Mouse (Mus musculus): ENCODE results near the gene Map3k20. TPM values are rescaled to one million over a fixed set of nuclear protein-coding genes. Genes with fewer than 3 reads are reported as not detected.

Gene Map3k20
- polyA plus RNA-seq, 1 experiment from 2014 or later: 4.4 TPM

DNA sequence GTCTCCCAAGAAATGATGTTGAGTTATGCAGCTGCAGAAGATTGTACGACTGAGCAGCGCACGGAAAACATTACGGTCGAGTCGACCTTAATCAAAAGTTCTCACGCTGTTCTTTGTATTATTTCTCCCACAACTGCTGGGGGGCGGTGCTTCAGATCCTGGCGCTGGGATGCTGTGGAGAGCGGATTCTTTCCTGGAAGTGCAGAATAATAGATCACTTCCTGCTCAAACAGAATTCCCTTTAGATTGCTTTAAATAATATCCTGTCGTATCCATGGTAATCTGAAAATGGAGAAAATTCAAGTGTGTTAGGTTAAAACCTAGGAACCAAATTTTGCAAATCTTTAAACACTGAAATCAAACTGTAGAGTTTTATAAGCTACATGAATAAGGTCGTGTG, 39.0 kb downstream of the Map3k20 start:
- Histone ChIP-seq H3K27me3 (ENCODE audit: control insufficient read depth, insufficient read depth, low read depth, low read length) (no peaks in the 10 kb centered on the region), H3K9ac (ENCODE audit: low read depth, low read length) (no peak overlapping the region), H3K36me3 (ENCODE audit: control insufficient read depth, insufficient read depth, low read length) (no peaks in the 10 kb centered on the region), H3K4me1 (ENCODE audit: control insufficient read depth, insufficient read depth, low read length) (peaks cover 15% of the 10 kb centered on the region), H3K4me3 (ENCODE audit: low read depth, low read length) (no peak overlapping the region), H3K27ac (ENCODE audit: low read length) (no peak overlapping the region), H3K9me3 (replicated peaks; ENCODE audit: control insufficient read depth, low read length, poor library complexity, severe bottlenecking) (no peaks in the 10 kb centered on the region), H3K4me2 (ENCODE audit: low read length) (no peak overlapping the region)
- no peak for ATAC-seq
- 42% methylated on average over 12 of the region's 12 CpGs for WGBS

GRCm38 (mm10) chr2:72326491-72326890, 41.1 kb downstream of the Map3k20 start:
- ATAC-seq: peak; percentile 66
- no peaks in the 10 kb centered on the region for H3K36me3 ChIP-seq (ENCODE audit: control insufficient read depth, insufficient read depth, low read length)
- no peak overlapping the region for H3K9ac ChIP-seq (ENCODE audit: low read depth, low read length)
- peaks cover 15% of the 10 kb centered on the region for H3K4me1 ChIP-seq (ENCODE audit: control insufficient read depth, insufficient read depth, low read length)
- no peaks in the 10 kb centered on the region for H3K27me3 ChIP-seq (ENCODE audit: control insufficient read depth, insufficient read depth, low read depth, low read length)
- H3K4me2 ChIP-seq (ENCODE audit: low read length): peak overlapping the region; percentile 24; the same call in 1 of the 2 replicates
- H3K9me3 ChIP-seq (replicated peaks; ENCODE audit: control insufficient read depth, low read length, poor library complexity, severe bottlenecking): no peaks in the 10 kb centered on the region
- no peak overlapping the region for H3K4me3 ChIP-seq (ENCODE audit: low read depth, low read length)
- WGBS: 17% methylated on average over 6 of the region's 6 CpGs
- H3K27ac ChIP-seq (ENCODE audit: low read length): no peak overlapping the region

- Histone ChIP-seq H3K9me3 (replicated peaks; ENCODE audit: control insufficient read depth, low read length, poor library complexity, severe bottlenecking) (no peaks in the 10 kb centered on the region), H3K4me3 (ENCODE audit: low read depth, low read length) (no peak overlapping the region), H3K9ac (ENCODE audit: low read depth, low read length) (no peak overlapping the region), H3K27me3 (ENCODE audit: control insufficient read depth, insufficient read depth, low read depth, low read length) (no peaks in the 10 kb centered on the region), H3K4me2 (ENCODE audit: low read length) (no peak overlapping the region), H3K27ac (ENCODE audit: low read length) (no peak overlapping the region), H3K4me1 (ENCODE audit: control insufficient read depth, insufficient read depth, low read length) (peaks cover 12% of the 10 kb centered on the region), H3K36me3 (ENCODE audit: control insufficient read depth, insufficient read depth, low read length) (no peaks in the 10 kb centered on the region)
- ATAC-seq: no peak
- WGBS: 43% methylated on average over 3 of the region's 3 CpGs
These were observed 43.0 kb downstream of the Map3k20 start for GRCm38 (mm10) chr2:72328435-72328834.

GRCm38 (mm10) chr2:72330955-72331481, 45.6 kb downstream of the Map3k20 start:
- 89% methylated on average over 12 of the region's 12 CpGs for WGBS
- Histone ChIP-seq H3K4me3 (ENCODE audit: low read depth, low read length) (no peak overlapping the region), H3K4me1 (ENCODE audit: control insufficient read depth, insufficient read depth, low read length) (peaks cover 6% of the 10 kb centered on the region), H3K27ac (ENCODE audit: low read length) (no peak overlapping the region), H3K9ac (ENCODE audit: low read depth, low read length) (no peak overlapping the region), H3K27me3 (ENCODE audit: control insufficient read depth, insufficient read depth, low read depth, low read length) (no peaks in the 10 kb centered on the region), H3K36me3 (ENCODE audit: control insufficient read depth, insufficient read depth, low read length) (no peaks in the 10 kb centered on the region), H3K9me3 (replicated peaks; ENCODE audit: control insufficient read depth, low read length, poor library complexity, severe bottlenecking) (no peaks in the 10 kb centered on the region), H3K4me2 (ENCODE audit: low read length) (no peak overlapping the region)
- ATAC-seq: no peak

GRCm38 (mm10) chr2:72332067-72332466, 46.6 kb downstream of the Map3k20 start:
- 59% methylated on average over 4 of the region's 4 CpGs for WGBS
- H3K27ac ChIP-seq (ENCODE audit: low read length): no peak overlapping the region
- no peaks in the 10 kb centered on the region for H3K4me1 ChIP-seq (ENCODE audit: control insufficient read depth, insufficient read depth, low read length)
- ATAC-seq: no peak
- no peaks in the 10 kb centered on the region for H3K9me3 ChIP-seq (replicated peaks; ENCODE audit: control insufficient read depth, low read length, poor library complexity, severe bottlenecking)
- H3K9ac ChIP-seq (ENCODE audit: low read depth, low read length): no peak overlapping the region
- no peak overlapping the region for H3K4me2 ChIP-seq (ENCODE audit: low read length)
- no peaks in the 10 kb centered on the region for H3K27me3 ChIP-seq (ENCODE audit: control insufficient read depth, insufficient read depth, low read depth, low read length)
- H3K4me3 ChIP-seq (ENCODE audit: low read depth, low read length): no peak overlapping the region
- no peaks in the 10 kb centered on the region for H3K36me3 ChIP-seq (ENCODE audit: control insufficient read depth, insufficient read depth, low read length)

DNA sequence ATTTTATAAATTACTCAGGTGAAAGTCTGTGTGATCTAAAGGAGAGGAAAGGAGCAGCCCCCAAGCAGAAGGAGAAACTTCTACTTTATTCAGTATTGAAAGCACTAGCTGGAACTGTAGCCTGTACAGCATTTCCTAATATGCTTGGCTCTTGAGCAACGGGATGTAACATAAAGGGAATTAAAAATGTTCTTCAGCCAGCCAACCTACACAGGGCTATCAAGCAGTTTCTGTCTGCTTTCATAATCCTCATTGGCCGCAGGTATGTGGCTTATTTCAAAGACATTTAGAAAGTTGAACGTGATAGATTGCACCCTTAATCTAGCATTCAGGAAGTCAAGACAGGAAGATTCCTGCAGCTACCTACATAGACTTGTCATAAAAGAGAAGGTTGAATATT, 47.8 kb downstream of the Map3k20 start:
- no peak for ATAC-seq

GRCm38 (mm10) chr2:72336840-72337239, 51.4 kb downstream of the Map3k20 start:
- no peak overlapping the region for H3K4me2 ChIP-seq (ENCODE audit: low read length)
- H3K9me3 ChIP-seq (replicated peaks; ENCODE audit: control insufficient read depth, low read length, poor library complexity, severe bottlenecking): no peaks in the 10 kb centered on the region; the same call in 1 of the 2 replicates
- H3K27ac ChIP-seq (ENCODE audit: low read length): no peak overlapping the region
- no peak overlapping the region for H3K9ac ChIP-seq (ENCODE audit: low read depth, low read length)
- H3K36me3 ChIP-seq (ENCODE audit: control insufficient read depth, insufficient read depth, low read length): no peaks in the 10 kb centered on the region
- no peaks in the 10 kb centered on the region for H3K4me1 ChIP-seq (ENCODE audit: control insufficient read depth, insufficient read depth, low read length)
- no peak overlapping the region for H3K4me3 ChIP-seq (ENCODE audit: low read depth, low read length)
- WGBS: 88% methylated on average over 3 of the region's 3 CpGs
- no peak for ATAC-seq
- no peaks in the 10 kb centered on the region for H3K27me3 ChIP-seq (ENCODE audit: control insufficient read depth, insufficient read depth, low read depth, low read length)

More for the DNA sequence above, 47.8 kb downstream of the Map3k20 start:
- WGBS: 74% methylated on average over 3 of the region's 3 CpGs
- Histone ChIP-seq H3K27me3 (ENCODE audit: control insufficient read depth, insufficient read depth, low read depth, low read length) (no peaks in the 10 kb centered on the region), H3K4me3 (ENCODE audit: low read depth, low read length) (no peak overlapping the region), H3K4me2 (ENCODE audit: low read length) (no peak overlapping the region), H3K9ac (ENCODE audit: low read depth, low read length) (no peak overlapping the region), H3K9me3 (replicated peaks; ENCODE audit: control insufficient read depth, low read length, poor library complexity, severe bottlenecking) (no peaks in the 10 kb centered on the region), H3K27ac (ENCODE audit: low read length) (no peak overlapping the region), H3K4me1 (ENCODE audit: control insufficient read depth, insufficient read depth, low read length) (no peaks in the 10 kb centered on the region), H3K36me3 (ENCODE audit: control insufficient read depth, insufficient read depth, low read length) (no peaks in the 10 kb centered on the region)

- 89% methylated on average over 3 of the region's 3 CpGs for WGBS
- ATAC-seq: no peak
- H3K4me2 ChIP-seq (ENCODE audit: low read length): no peak overlapping the region
- no peak overlapping the region for H3K27ac ChIP-seq (ENCODE audit: low read length)
- no peaks in the 10 kb centered on the region for H3K4me1 ChIP-seq (ENCODE audit: control insufficient read depth, insufficient read depth, low read length)
- no peak overlapping the region for H3K4me3 ChIP-seq (ENCODE audit: low read depth, low read length)
- H3K27me3 ChIP-seq (ENCODE audit: control insufficient read depth, insufficient read depth, low read depth, low read length): no peaks in the 10 kb centered on the region
- no peaks in the 10 kb centered on the region for H3K36me3 ChIP-seq (ENCODE audit: control insufficient read depth, insufficient read depth, low read length)
- no peaks in the 10 kb centered on the region; the same call in 1 of the 2 replicates for H3K9me3 ChIP-seq (replicated peaks; ENCODE audit: control insufficient read depth, low read length, poor library complexity, severe bottlenecking)
- H3K9ac ChIP-seq (ENCODE audit: low read depth, low read length): no peak overlapping the region
These were observed 59.8 kb downstream of the Map3k20 start for GRCm38 (mm10) chr2:72345281-72345680.

GRCm38 (mm10) chr2:72351329-72351728, 65.9 kb downstream of the Map3k20 start:
- H3K4me1 ChIP-seq (ENCODE audit: control insufficient read depth, insufficient read depth, low read length): no peaks in the 10 kb centered on the region
- H3K27me3 ChIP-seq (ENCODE audit: control insufficient read depth, insufficient read depth, low read depth, low read length): no peaks in the 10 kb centered on the region
- no peak overlapping the region for H3K27ac ChIP-seq (ENCODE audit: low read length)
- no peak overlapping the region for H3K4me3 ChIP-seq (ENCODE audit: low read depth, low read length)
- H3K36me3 ChIP-seq (ENCODE audit: control insufficient read depth, insufficient read depth, low read length): no peaks in the 10 kb centered on the region
- no peak overlapping the region for H3K4me2 ChIP-seq (ENCODE audit: low read length)
- no peak for ATAC-seq
- H3K9me3 ChIP-seq (replicated peaks; ENCODE audit: control insufficient read depth, low read length, poor library complexity, severe bottlenecking): no peaks in the 10 kb centered on the region
- H3K9ac ChIP-seq (ENCODE audit: low read depth, low read length): no peak overlapping the region
- WGBS: 85% methylated on average over 5 of the region's 5 CpGs

Measured in midbrain, embryonic 16.5 days (tissue).